Mouse (Mus musculus): ENCODE data around the gene Zfp523. TPM values are rescaled to one million over a fixed set of nuclear protein-coding genes. Genes with fewer than 3 reads are reported as not detected.

Zfp523 gene
- polyA plus RNA-seq, 1 experiment from 2014 or later = 26.8 TPM

GRCm38 (mm10) chr17:28242296-28242695 lies 65.4 kb downstream of the Zfp523 start:
- H3K4me3 ChIP-seq (ENCODE audit: low read depth, low read length) = no peak overlapping the region
- peaks cover 3% of the 10 kb centered on the region for H3K4me1 ChIP-seq (ENCODE audit: control insufficient read depth, insufficient read depth, low read length)
- ATAC-seq (replicated peaks; ENCODE audit: insufficient number of reproducible peaks, low FRiP score, low TSS enrichment, low read depth) = no peak
- no peak overlapping the region for H3K9ac ChIP-seq (replicated peaks; ENCODE audit: low read length)
- no peak overlapping the region for H3K4me2 ChIP-seq (ENCODE audit: low read depth, low read length)
- H3K27ac ChIP-seq (replicated peaks; ENCODE audit: low read depth, low read length) = no peak overlapping the region
- WGBS = 80% methylated on average over 6 of the region's 6 CpGs
- no peak for DNase-seq (ENCODE audit: low spot score)
- H3K36me3 ChIP-seq (replicated peaks; ENCODE audit: control insufficient read depth, insufficient read depth, low read depth, low read length) = no peaks in the 10 kb centered on the region; the same call in 1 of the 2 replicates
- H3K27me3 ChIP-seq (ENCODE audit: control insufficient read depth, insufficient read depth, low read length) = no peaks in the 10 kb centered on the region
- H3K9me3 ChIP-seq (replicated peaks; ENCODE audit: control insufficient read depth, low read length) = no peaks in the 10 kb centered on the region

- ATAC-seq (replicated peaks; ENCODE audit: insufficient number of reproducible peaks, low FRiP score, low TSS enrichment, low read depth) = no peak
- Histone ChIP-seq H3K36me3 (replicated peaks; ENCODE audit: control insufficient read depth, insufficient read depth, low read depth, low read length) (no peaks in the 10 kb centered on the region; the same call in 1 of the 2 replicates), H3K4me2 (ENCODE audit: low read depth, low read length) (no peak overlapping the region), H3K4me3 (ENCODE audit: low read depth, low read length) (no peak overlapping the region), H3K4me1 (ENCODE audit: control insufficient read depth, insufficient read depth, low read length) (peaks cover 8% of the 10 kb centered on the region), H3K27me3 (ENCODE audit: control insufficient read depth, insufficient read depth, low read length) (no peaks in the 10 kb centered on the region), H3K9me3 (replicated peaks; ENCODE audit: control insufficient read depth, low read length) (no peaks in the 10 kb centered on the region), H3K27ac (replicated peaks; ENCODE audit: low read depth, low read length) (0 out of 2 replicates have a peak overlapping the region, but pooled peaks have one; percentile 20), H3K9ac (replicated peaks; ENCODE audit: low read length) (no peak overlapping the region)
- DNase-seq (ENCODE audit: low spot score) = no peak
- 77% methylated on average over 6 of the region's 6 CpGs for WGBS
Measured at GRCm38 (mm10) chr17:28244214-28244613, 67.3 kb downstream of the Zfp523 start.

GRCm38 (mm10) chr17:28244714-28245113 lies 67.8 kb downstream of the Zfp523 start:
- no peaks in the 10 kb centered on the region; the same call in 1 of the 2 replicates for H3K36me3 ChIP-seq (replicated peaks; ENCODE audit: control insufficient read depth, insufficient read depth, low read depth, low read length)
- 0 out of 2 replicates have a peak overlapping the region, but pooled peaks have one; percentile 20 for H3K27ac ChIP-seq (replicated peaks; ENCODE audit: low read depth, low read length)
- ATAC-seq (replicated peaks; ENCODE audit: insufficient number of reproducible peaks, low FRiP score, low TSS enrichment, low read depth) (0 out of 2 replicates have a peak, but pooled peaks have one; percentile 25), DNase-seq (ENCODE audit: low spot score) (peak; percentile 49)
- no peak overlapping the region for H3K9ac ChIP-seq (replicated peaks; ENCODE audit: low read length)
- H3K4me2 ChIP-seq (ENCODE audit: low read depth, low read length) = no peak overlapping the region
- H3K27me3 ChIP-seq (ENCODE audit: control insufficient read depth, insufficient read depth, low read length) = no peaks in the 10 kb centered on the region
- H3K4me1 ChIP-seq (ENCODE audit: control insufficient read depth, insufficient read depth, low read length) = peaks cover 8% of the 10 kb centered on the region
- WGBS = 34% methylated on average over 6 of the region's 6 CpGs
- H3K4me3 ChIP-seq (ENCODE audit: low read depth, low read length) = no peak overlapping the region
- no peaks in the 10 kb centered on the region for H3K9me3 ChIP-seq (replicated peaks; ENCODE audit: control insufficient read depth, low read length)

GRCm38 (mm10) chr17:28246640-28247039 lies 69.7 kb downstream of the Zfp523 start:
- 72% methylated on average over 11 of the region's 11 CpGs for WGBS
- Histone ChIP-seq H3K9me3 (replicated peaks; ENCODE audit: control insufficient read depth, low read length) (no peaks in the 10 kb centered on the region), H3K9ac (replicated peaks; ENCODE audit: low read length) (no peak overlapping the region), H3K4me3 (ENCODE audit: low read depth, low read length) (no peak overlapping the region), H3K4me2 (ENCODE audit: low read depth, low read length) (no peak overlapping the region), H3K27ac (replicated peaks; ENCODE audit: low read depth, low read length) (no peak overlapping the region; the same call in 1 of the 2 replicates), H3K27me3 (ENCODE audit: control insufficient read depth, insufficient read depth, low read length) (no peaks in the 10 kb centered on the region), H3K4me1 (ENCODE audit: control insufficient read depth, insufficient read depth, low read length) (peaks cover 8% of the 10 kb centered on the region), H3K36me3 (replicated peaks; ENCODE audit: control insufficient read depth, insufficient read depth, low read depth, low read length) (no peaks in the 10 kb centered on the region; the same call in 1 of the 2 replicates)
- ATAC-seq (replicated peaks; ENCODE audit: insufficient number of reproducible peaks, low FRiP score, low TSS enrichment, low read depth) = no peak
- DNase-seq (ENCODE audit: low spot score) = no peak

GRCm38 (mm10) chr17:28247613-28248012 lies 70.7 kb downstream of the Zfp523 start:
- Histone ChIP-seq H3K4me3 (ENCODE audit: low read depth, low read length) (no peak overlapping the region), H3K9ac (replicated peaks; ENCODE audit: low read length) (no peak overlapping the region), H3K27me3 (ENCODE audit: control insufficient read depth, insufficient read depth, low read length) (no peaks in the 10 kb centered on the region), H3K4me1 (ENCODE audit: control insufficient read depth, insufficient read depth, low read length) (peaks cover 8% of the 10 kb centered on the region), H3K36me3 (replicated peaks; ENCODE audit: control insufficient read depth, insufficient read depth, low read depth, low read length) (no peaks in the 10 kb centered on the region; the same call in 1 of the 2 replicates), H3K4me2 (ENCODE audit: low read depth, low read length) (no peak overlapping the region), H3K27ac (replicated peaks; ENCODE audit: low read depth, low read length) (no peak overlapping the region), H3K9me3 (replicated peaks; ENCODE audit: control insufficient read depth, low read length) (no peaks in the 10 kb centered on the region)
- no peak for ATAC-seq (replicated peaks; ENCODE audit: insufficient number of reproducible peaks, low FRiP score, low TSS enrichment, low read depth)
- DNase-seq (ENCODE audit: low spot score) = peak; percentile 72
- WGBS = 23% methylated on average over 6 of the region's 6 CpGs

GRCm38 (mm10) chr17:28249062-28249461 lies 72.1 kb downstream of the Zfp523 start:
- ATAC-seq (replicated peaks; ENCODE audit: insufficient number of reproducible peaks, low FRiP score, low TSS enrichment, low read depth) = no peak
- 84% methylated on average over 12 of the region's 12 CpGs for WGBS
- H3K4me1 ChIP-seq (ENCODE audit: control insufficient read depth, insufficient read depth, low read length) = peaks cover 8% of the 10 kb centered on the region
- DNase-seq (ENCODE audit: low spot score) = no peak
- H3K36me3 ChIP-seq (replicated peaks; ENCODE audit: control insufficient read depth, insufficient read depth, low read depth, low read length) = no peaks in the 10 kb centered on the region; the same call in 1 of the 2 replicates
- H3K27me3 ChIP-seq (ENCODE audit: control insufficient read depth, insufficient read depth, low read length) = no peaks in the 10 kb centered on the region
- no peaks in the 10 kb centered on the region for H3K9me3 ChIP-seq (replicated peaks; ENCODE audit: control insufficient read depth, low read length)
- no peak overlapping the region for H3K4me2 ChIP-seq (ENCODE audit: low read depth, low read length)
- no peak overlapping the region for H3K4me3 ChIP-seq (ENCODE audit: low read depth, low read length)
- H3K9ac ChIP-seq (replicated peaks; ENCODE audit: low read length) = no peak overlapping the region
- H3K27ac ChIP-seq (replicated peaks; ENCODE audit: low read depth, low read length) = no peak overlapping the region

- ATAC-seq (replicated peaks; ENCODE audit: insufficient number of reproducible peaks, low FRiP score, low TSS enrichment, low read depth) (no peak), DNase-seq (ENCODE audit: low spot score) (no peak)
- no peaks in the 10 kb centered on the region; the same call in 1 of the 2 replicates for H3K36me3 ChIP-seq (replicated peaks; ENCODE audit: control insufficient read depth, insufficient read depth, low read depth, low read length)
- H3K4me3 ChIP-seq (ENCODE audit: low read depth, low read length) = no peak overlapping the region
- no peaks in the 10 kb centered on the region for H3K27me3 ChIP-seq (ENCODE audit: control insufficient read depth, insufficient read depth, low read length)
- WGBS = 78% methylated on average over 12 of the region's 12 CpGs
- H3K9me3 ChIP-seq (replicated peaks; ENCODE audit: control insufficient read depth, low read length) = no peaks in the 10 kb centered on the region
- H3K9ac ChIP-seq (replicated peaks; ENCODE audit: low read length) = no peak overlapping the region
- no peak overlapping the region for H3K27ac ChIP-seq (replicated peaks; ENCODE audit: low read depth, low read length)
- no peak overlapping the region for H3K4me2 ChIP-seq (ENCODE audit: low read depth, low read length)
- peaks cover 13% of the 10 kb centered on the region; the same call in 1 of the 2 replicates for H3K4me1 ChIP-seq (ENCODE audit: control insufficient read depth, insufficient read depth, low read length)
Measured at GRCm38 (mm10) chr17:28251579-28252280, 74.8 kb downstream of the Zfp523 start.

- no peak for ATAC-seq (replicated peaks; ENCODE audit: insufficient number of reproducible peaks, low FRiP score, low TSS enrichment, low read depth)
Measured at GRCm38 (mm10) chr17:28252281-28252648, 75.3 kb downstream of the Zfp523 start.

More at GRCm38 (mm10) chr17:28252281-28252648, 75.3 kb downstream of the Zfp523 start:
- 90% methylated on average over 5 of the region's 5 CpGs for WGBS
- Histone ChIP-seq H3K9me3 (replicated peaks; ENCODE audit: control insufficient read depth, low read length) (no peaks in the 10 kb centered on the region), H3K27me3 (ENCODE audit: control insufficient read depth, insufficient read depth, low read length) (no peaks in the 10 kb centered on the region), H3K9ac (replicated peaks; ENCODE audit: low read length) (no peak overlapping the region), H3K27ac (replicated peaks; ENCODE audit: low read depth, low read length) (no peak overlapping the region), H3K4me2 (ENCODE audit: low read depth, low read length) (no peak overlapping the region), H3K4me3 (ENCODE audit: low read depth, low read length) (no peak overlapping the region), H3K4me1 (ENCODE audit: control insufficient read depth, insufficient read depth, low read length) (peaks cover 13% of the 10 kb centered on the region; the same call in 1 of the 2 replicates), H3K36me3 (replicated peaks; ENCODE audit: control insufficient read depth, insufficient read depth, low read depth, low read length) (no peaks in the 10 kb centered on the region; the same call in 1 of the 2 replicates)
- DNase-seq (ENCODE audit: low spot score) = no peak

Data from embryonic facial prominence, embryonic 11.5 days (tissue).